Mouse (Mus musculus): ENCODE measurements at regions not wholly inside any gene's neighbourhood (a gene's known extent, or its start where the extent isn't known, plus 50 kb on each side); places are given as distances from the start of the nearest gene placed in this dataset.

DNA sequence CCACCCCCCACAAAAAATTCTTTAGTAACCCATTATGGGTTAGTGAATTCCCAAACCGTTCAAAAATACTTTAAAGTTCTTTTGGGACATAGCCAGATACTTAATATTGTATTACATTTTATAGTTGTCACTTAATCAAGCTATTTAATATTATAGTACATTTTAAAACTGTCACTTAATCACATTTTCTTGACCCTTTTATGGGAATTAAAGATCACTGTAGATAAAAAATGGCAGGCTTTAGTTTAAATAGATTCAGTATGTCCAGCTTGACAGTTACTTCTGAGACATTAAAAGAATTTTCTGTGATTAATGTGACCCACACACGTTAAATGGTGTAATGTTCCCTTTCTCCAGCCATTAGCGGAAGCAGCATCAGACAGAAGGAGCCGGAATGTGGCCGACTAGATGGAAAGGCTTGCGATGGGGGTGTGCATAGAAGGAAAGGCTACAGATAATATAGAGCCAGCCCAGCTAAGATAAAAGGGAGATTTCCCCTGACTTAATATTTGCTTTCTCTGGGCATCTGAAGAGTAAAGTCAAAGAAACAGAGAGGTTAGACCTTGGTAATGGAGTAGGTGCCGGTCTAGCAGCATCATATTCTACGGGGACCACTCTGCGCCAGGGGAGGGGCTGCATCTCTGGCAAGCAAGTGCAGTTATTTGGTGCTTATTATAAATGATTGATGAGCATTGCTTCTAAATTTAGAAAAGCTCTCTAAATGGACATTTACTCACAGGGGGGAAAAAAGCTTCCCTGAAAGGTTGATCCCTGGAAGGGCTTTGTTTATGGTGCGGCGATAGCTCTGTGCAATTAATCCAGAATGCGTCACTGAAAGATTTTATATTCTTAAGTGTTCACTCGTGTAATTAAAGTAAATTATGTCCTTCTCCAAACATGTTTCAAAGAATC, 331.8 kb upstream of the Meis1 start:
- no peak for DNase-seq (ENCODE audit: low read depth, low spot score)

DNA sequence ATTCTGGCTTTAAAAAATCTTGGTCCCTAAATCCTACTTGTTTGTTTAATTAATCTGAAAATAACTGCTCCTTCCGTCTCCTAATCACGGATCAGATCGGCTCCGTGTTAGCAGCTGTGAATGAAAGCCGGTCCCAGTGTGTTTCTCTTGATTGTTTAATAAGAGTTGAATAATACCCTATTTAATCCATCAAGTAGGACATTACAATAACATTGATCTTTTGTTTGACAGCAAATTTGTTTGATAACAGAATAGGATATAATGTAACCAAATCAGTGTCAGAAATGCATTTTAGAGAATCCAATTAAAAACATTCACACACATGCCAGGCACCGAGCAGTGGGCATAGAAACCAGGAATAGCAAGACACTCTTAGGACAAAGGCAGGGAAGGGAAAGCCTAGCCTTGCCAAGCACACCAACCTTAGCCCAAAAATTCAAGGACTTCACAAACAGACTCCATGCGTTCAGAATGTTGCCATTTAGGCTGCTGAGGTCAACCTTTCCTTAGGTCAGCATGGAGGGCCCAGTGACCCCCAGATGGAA, 332.5 kb upstream of the Meis1 start:
- no peak for DNase-seq (ENCODE audit: low read depth, low spot score)

DNA sequence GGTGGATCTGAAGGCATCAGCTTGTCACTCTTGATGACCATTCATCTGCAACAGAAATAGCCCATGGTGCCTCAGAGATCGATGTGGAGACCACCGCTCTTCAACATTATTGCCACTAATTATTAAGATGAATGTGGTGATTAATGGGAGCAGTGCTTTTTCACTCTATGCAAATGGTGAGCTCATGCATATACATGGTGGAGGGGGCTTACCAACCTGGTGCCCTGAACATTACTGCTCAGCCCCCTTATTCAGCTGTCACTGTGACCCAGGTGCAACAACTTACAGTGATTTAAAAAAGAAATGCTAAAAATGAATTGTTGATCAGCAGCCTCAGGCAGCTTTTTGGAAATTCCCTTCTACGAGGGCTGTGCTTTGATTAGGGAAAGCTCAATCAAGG, 334.9 kb upstream of the Meis1 start:
- no peak for DNase-seq (ENCODE audit: low read depth, low spot score)

DNA sequence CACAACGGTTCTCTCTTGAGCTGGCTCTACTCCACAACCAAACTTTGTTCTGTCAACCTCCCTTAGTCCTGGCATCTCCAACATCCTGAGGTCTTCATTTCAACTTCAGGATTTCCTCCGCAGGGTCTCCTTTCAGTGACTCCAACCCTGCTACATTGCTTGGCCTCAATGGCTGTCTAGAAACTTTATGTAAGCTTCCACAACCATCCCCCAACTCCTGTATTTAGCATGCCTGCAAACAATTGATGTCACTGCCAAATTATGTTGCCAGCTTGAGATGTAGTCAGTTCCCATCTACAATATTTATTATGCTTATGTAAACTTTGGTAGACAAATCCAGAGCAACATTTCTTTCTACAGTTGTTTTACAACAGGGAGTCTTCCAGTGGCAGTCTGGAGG, 336.4 kb upstream of the Meis1 start:
- no peak for DNase-seq (ENCODE audit: low read depth, low spot score)

DNA sequence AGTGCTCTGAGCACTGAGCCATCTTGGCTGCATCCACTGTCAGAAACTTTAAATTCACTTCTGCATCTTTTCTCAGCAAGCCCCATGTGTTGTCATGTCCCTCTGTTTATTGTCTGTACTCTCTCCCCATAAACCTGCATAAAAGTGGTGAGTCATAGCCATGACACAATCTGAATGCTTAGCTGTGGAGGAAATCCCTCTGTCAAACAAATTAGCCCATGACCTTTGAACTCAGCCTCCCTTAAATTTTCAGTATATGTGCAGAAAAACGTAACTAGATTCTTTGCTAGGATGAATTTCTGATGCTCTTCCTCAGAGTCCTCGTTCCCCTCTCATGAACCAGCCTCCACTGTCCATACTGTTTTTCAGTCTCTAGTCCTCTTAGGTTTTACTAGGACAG, 337.4 kb upstream of the Meis1 start:
- no peak for DNase-seq (ENCODE audit: low read depth, low spot score)

DNA sequence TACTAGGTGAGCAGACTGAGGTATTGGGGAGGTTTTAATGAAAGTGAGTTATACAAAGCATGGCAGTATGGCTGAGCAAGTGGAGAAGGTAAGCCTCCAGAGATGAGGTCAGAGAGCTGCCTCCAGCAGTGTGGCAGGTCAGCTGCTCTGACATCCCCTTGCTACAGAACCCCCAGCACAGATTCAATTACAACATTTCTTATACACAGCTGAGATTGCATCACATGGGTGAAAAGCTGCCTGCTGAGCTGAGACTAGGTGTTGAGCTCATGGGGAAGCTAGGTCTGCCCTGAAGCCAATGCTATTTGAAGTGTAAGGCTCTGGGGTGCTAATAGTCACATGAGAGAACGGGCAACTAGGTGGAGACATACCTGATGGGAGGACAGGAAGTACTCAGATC, 350.4 kb upstream of the Meis1 start:
- no peak for DNase-seq (ENCODE audit: low read depth, low spot score)

DNA sequence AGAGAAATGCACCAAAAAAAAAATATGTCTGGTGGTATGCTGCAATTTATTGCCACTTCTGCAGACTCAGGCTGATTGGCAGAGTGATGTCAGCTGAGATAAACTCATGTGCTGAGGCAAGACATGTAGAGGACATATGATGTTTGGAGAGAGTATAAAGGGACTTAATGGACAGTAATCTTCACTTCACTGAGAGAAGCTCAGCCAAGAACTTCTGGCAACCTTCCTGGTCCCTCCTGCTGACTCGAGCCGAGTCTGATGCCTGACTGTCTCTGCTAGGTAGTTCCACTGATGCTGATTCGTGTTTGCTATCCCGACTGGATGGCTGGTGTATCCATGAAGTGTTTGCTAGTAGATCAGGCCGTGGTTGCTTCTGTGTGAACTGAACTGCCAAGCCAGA, 354.7 kb upstream of the Meis1 start:
- no peak for DNase-seq (ENCODE audit: low read depth, low spot score)

DNA sequence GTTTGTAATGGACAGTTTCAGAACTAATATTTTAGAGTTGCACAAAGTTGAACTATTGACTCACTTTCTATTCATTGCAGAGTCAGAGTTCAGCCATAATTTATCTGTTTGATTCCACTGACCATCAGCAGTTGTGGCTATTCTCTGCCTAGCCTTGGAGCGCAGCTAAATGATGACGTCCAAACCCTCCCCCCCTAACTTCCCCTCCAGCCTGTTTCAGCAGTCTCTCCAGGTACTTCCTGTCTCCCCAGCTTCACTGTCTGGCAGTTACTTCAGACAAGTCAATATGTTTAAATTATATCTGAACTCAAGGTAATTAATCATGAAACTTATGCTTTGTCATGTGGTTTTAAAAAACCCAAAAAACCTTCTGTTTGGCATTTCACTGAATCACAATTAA, 362.1 kb upstream of the Meis1 start:
- DNase-seq (ENCODE audit: low read depth, low spot score): no peak

DNA sequence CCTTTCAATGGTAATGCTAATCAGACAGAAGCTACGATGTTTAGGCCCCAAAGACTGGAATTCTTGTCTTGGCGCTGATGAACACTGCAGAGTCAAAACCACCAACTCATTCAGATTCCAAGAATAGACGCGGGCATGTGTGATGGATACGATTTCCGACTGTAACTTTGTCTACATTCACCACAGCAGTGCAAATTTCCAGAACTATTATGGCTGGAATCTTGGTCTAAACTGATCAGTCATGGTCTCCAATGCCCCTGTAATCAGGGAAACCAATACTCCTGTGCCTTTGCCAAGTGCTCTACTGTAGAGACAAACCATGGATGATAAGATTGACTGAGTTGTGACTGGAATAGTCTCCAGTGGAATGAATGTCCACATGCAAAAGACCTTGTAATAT, 370.4 kb upstream of the Meis1 start:
- DNase-seq (ENCODE audit: low read depth, low spot score): no peak

DNA sequence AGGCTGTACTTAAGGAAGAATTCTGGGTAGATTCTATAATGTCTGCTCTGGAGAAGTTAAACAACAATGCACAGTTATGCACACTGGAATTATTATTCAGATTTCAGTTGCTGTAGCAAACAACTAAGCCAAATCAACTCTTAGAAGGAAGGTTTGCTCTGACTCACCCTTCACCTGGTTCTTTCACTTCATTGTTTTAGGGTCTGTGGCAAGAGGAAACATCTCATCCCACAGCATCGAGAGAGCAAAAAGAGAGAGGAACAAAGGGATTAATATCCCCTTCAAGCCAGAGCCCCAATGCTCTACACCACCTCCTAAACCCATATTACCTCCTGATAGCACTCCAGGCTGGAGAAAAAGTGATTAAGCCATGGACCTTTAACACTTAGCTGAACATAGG, 373.4 kb upstream of the Meis1 start:
- no peak for DNase-seq (ENCODE audit: low read depth, low spot score)

DNA sequence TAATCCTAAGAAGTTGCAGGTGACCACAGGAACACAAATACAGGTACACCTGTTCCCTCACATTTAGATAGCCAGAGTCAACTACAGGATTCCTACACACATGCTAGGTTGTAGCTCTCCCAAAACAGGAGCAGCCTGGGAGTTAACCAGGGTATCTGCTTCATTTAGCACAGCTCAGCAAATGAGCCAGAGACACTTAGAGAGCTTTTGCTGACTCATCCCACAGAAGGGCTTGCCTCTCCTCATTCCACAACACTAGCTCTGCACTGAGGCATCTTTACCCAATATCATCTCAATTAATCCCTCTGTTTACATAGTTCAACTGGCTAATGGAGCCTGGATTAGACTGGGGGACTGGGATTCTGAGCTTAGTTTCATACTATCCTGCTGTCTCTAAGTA, 375.6 kb upstream of the Meis1 start:
- DNase-seq (ENCODE audit: low read depth, low spot score): no peak

DNA sequence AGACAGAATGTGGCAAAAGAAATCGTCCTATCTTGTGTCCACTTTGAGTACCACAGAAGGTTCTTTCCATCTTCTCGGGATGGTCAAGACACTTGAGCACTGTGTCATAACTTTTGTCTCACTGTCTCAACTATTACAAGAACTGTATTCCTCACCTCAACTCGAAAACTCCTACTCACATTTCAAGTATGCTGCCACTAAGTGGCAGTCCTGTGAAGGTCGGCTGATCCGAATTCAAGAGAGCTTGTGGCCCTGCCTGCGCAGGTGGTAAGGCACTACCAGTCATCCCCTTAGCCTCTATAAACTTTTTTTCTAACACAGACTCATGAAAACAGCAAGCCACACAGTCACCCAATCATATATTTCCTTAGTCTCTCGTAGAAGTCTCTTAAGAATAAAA, 381.6 kb upstream of the Meis1 start:
- no peak for DNase-seq (ENCODE audit: low read depth, low spot score)

DNA sequence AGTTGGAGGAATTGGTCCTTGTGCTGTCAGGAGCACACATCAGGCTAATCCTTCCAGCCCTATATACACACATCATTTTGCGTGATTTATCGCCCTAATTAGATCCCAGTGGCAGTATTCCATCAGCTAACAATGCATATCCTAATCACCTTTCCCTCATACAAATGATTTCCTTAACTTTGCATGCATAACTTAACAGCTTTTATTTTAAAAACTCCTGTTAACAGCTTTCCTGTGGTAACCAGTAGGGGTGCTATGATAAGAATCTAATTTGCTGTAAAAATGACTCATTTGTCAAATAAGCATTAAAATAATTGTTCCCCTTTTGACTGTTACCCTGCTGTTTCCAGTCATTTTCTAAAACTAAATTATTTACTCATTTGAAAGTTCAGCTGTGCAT, 401.4 kb upstream of the Meis1 start:
- DNase-seq (ENCODE audit: low read depth, low spot score): no peak

DNA sequence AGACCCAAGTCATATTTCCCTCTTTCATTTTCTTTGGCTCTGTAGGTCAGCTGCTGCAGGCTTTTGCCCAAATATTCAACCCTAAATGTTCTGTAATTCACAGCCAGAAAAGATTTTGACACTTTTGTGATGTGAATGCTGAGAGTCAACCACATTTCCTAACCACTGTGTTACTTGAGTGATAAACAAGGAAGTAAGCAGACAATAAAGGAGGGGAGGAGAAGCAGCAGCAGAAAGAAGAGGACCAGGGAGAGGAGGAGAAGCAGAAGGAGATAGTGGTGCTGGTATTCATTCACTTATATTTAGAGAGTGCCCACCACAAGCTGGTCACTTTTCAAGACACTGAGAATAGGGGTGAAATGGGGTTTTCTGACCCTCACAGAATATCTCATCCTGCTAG, 404.5 kb upstream of the Meis1 start:
- DNase-seq (ENCODE audit: low read depth, low spot score): no peak

DNA sequence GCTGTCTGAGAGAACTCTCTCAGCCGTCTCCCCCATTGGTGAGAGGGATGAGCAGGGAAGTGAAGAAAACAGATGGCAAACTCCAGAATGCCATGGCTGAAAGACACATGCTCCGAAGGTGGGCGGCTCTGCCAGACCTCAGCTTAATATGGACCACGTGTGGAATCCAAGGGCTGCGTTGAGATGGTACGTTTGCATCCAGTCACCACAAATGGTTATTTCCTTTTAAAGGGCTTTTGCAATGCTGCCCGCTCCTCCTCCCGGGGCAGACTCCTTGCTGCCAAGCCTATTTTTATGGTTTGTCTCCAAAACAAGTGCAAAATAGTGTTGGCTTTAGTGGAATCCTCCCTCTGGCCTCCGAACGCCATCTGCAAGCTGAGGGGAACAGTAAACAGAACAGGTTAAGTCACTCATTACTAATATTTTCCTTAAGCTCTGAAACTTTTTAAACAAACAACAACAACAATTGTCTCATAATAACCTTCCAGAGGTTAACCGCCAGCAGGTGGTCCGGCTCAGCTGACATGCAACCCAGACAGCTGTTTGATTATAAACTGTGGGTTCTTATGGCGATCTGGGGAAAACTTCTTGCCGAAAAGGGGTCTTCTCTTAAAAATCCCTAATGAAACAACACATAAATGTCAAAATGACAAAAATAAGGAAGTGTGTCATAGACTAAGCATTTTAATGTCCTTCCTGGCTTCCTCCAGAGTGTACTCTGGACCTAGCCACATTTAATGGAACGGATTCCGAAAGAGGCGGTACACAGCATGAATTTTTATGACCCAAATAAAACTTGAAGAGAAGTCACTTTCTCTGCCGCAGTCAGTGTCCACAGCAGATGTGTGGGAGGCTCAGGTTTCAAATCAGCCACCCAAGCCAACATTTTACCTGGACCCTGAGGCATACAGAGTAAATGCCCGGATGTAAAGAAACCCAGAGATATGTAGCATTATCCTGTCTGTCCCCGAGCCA, 405.3 kb upstream of the Meis1 start:
- peak; percentile 22 for DNase-seq (ENCODE audit: low read depth, low spot score)

DNA sequence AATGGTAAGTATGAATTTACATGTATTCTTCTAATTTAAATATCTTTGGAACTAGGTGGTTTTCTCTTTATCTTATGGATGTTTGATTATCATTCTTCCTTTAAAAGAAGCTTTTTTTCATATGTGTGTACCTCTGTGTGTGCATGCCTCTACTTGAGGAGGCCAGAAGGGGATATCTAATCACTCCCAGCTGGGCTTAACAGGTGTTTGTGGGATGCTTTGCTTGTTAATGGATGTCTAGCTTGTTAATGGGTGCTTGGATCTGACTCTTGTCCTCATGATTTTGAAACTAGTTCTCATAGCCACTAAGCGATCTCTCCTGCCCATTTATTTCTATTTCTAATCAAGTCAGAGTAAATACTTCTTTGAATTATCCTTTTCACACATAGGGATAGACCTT, 408.8 kb upstream of the Meis1 start:
- no peak for DNase-seq (ENCODE audit: low read depth, low spot score)

DNA sequence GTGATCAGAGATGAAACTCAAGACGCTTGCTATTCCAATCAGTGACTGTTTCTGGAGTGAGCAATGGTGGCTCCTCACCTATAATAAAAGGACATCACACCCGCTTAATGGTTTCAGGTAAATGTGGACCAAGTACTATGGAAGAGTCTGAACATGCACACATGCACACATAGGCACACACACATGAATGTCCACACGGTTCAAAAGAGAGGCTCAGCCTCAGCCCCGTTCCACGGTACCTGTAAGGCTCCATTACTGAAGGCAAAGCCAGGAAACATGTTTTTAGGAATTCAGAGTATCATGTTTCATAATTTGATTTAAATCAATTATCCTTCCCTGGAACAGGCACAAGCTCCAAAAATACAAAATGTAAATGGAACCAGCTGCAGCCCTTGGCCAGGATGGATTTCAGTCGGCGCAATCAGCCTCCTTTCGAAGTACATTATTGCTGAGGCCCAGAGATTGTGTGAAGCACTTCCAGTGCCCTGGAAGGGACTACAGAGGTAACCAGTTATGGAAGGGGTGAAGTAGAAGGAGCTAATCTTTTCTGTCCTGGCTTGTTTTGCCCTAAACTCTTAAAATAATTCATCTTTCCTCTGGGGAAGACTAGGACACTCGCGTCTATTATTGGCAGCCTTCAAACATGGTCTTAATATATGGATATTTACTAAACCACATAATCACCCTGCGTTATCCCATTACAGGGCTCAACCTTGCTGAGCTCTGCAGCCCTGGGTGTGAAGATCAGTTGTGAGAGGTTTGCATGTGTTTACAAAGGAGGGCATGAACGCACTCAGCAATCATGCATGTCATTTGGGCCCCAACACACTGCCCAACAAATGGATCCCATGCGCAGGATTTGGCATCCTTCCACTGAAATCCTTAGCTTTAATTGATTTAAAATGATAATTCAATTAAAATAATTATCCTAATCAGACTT, 415.2 kb upstream of the Meis1 start:
- DNase-seq (ENCODE audit: low read depth, low spot score): no peak

DNA sequence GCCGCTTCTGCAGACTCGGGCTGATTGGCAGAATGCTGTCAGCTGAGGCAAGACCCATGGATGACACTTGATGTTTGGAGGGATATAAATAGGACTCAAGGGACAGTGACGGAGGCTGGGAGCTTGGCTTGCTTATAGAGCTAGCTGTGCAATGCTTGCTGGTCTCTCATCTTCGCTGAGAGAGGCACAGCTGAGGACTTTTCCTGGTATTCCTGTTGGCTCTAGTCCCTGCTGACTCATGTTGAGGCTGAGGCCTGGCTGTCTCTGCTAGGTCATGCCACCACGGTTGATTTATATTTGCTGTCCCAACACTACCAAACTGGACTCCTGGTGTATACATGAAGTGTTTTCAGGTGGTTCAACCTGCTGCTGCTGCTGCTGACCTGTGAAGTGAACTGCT, 419.6 kb upstream of the Meis1 start:
- no peak for DNase-seq (ENCODE audit: low read depth, low spot score)

DNA sequence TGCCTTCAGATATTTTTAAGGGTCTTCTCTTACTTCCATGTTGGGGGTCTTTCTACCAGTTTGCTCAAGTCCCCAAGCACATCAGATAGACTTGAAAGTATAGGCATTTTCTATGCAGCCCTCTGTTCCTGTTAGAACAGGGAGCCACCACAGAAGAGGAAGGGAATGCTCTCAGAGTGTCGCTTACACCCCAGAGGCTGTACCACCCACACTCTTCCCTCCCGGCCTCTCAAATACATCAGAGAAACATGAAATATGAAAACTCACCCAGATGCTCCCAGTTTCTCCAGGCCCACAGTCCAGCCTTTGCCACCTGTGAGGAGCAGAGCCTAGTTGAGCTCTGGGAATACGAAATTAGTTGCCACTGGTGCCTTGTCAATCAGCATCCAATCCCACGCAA, 423.2 kb upstream of the Meis1 start:
- no peak for DNase-seq (ENCODE audit: low read depth, low spot score)

DNA sequence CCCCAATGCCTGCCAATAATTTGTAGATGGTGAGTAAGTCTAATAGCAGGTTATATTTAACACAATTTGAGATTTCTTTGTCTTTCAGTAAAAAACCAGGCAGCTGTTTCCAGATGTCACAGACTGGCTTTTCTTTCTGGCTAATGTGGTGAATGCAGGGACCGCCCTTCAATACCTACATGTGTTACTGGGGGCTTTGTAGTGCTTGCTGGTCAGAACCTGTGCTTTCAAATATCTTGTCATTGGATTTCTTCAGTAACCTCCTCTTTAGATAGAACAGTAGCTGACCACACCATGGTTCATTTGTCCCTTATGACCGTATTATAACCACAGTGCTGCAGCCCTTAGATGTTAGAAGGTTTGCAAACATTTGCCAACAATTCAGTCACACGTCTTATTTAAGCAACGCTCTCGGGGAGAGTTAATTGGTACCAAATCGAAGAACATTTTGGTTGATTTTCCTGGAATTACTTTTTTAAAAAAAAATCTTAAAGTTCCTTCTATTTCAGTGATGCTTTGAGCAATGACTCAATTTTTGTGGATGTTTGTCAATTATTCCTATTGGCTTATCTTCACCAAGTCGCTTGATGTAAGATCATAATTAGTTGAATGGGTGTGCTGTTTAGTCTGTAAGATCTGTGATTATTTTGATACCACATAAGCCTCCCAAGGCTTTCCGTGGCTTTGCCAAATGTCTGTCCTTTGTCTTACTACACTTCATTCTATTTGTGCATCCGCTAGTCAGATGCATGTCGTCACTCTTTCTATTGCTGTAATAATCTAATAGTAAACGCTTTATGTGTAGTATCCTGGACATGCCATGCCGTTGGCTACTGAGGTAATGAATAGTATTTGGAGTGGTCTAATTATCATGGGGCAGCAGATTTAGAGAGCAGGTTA, 436.9 kb upstream of the Meis1 start:
- no peak for DNase-seq (ENCODE audit: low read depth, low spot score)
